Mouse (Mus musculus): ENCODE measurements around the gene Nek1. TPM values are rescaled to one million over a fixed set of nuclear protein-coding genes. Genes with fewer than 3 reads are reported as not detected.

Nek1 gene
- total and polyA plus RNA-seq, 2 experiments from 2014 or later, result 15.0 to 22.0 TPM

- DNase-seq (ENCODE audit: low spot score), result no peak
- Histone ChIP-seq H3K9ac (replicated peaks; ENCODE audit: low read length, poor library complexity, severe bottlenecking) (no peak overlapping the region), H3K36me3 (ENCODE audit: insufficient read depth, low read length) (peaks cover 7% of the 10 kb centered on the region), H3K4me2 (ENCODE audit: low read depth, low read length, poor library complexity, severe bottlenecking) (no peak overlapping the region), H3K9me3 (ENCODE audit: low read length) (no peaks in the 10 kb centered on the region), H3K4me1 (ENCODE audit: insufficient read depth, low read length) (no peaks in the 10 kb centered on the region), H3K27ac (ENCODE audit: low read depth, low read length) (no peak overlapping the region), H3K4me3 (ENCODE audit: low read depth, low read length) (no peak overlapping the region), H3K27me3 (ENCODE audit: insufficient read depth, low read length) (no peaks in the 10 kb centered on the region)
- no peak for ATAC-seq (ENCODE audit: low FRiP score)
- TF ChIP-seq CTCF (IDR thresholded peaks at IDR 0.05), result no peak
- 94% methylated on average over 4 of the region's 4 CpGs for WGBS
These were observed 117.5 kb downstream of the Nek1 start for GRCm38 (mm10) chr8:61110496-61110895.

- H3K9me3 ChIP-seq (ENCODE audit: low read length), result no peaks in the 10 kb centered on the region
- H3K27ac ChIP-seq (ENCODE audit: low read depth, low read length), result no peak overlapping the region
- 94% methylated on average over 4 of the region's 4 CpGs for WGBS
- no peak overlapping the region for H3K9ac ChIP-seq (replicated peaks; ENCODE audit: low read length, poor library complexity, severe bottlenecking)
- H3K4me2 ChIP-seq (ENCODE audit: low read depth, low read length, poor library complexity, severe bottlenecking), result no peak overlapping the region
- TF ChIP-seq CTCF (IDR thresholded peaks at IDR 0.05), result no peak
- ATAC-seq (ENCODE audit: low FRiP score) (no peak), DNase-seq (ENCODE audit: low spot score) (no peak)
- no peaks in the 10 kb centered on the region for H3K4me1 ChIP-seq (ENCODE audit: insufficient read depth, low read length)
- H3K36me3 ChIP-seq (ENCODE audit: insufficient read depth, low read length), result peaks cover 7% of the 10 kb centered on the region
- no peak overlapping the region for H3K4me3 ChIP-seq (ENCODE audit: low read depth, low read length)
- H3K27me3 ChIP-seq (ENCODE audit: insufficient read depth, low read length), result no peaks in the 10 kb centered on the region
These were observed 118.9 kb downstream of the Nek1 start for GRCm38 (mm10) chr8:61111940-61112339.

GRCm38 (mm10) chr8:61121631-61122030, 128.6 kb downstream of the Nek1 start:
- Histone ChIP-seq H3K9me3 (ENCODE audit: low read length) (no peaks in the 10 kb centered on the region), H3K4me1 (ENCODE audit: insufficient read depth, low read length) (no peaks in the 10 kb centered on the region), H3K4me2 (ENCODE audit: low read depth, low read length, poor library complexity, severe bottlenecking) (no peak overlapping the region), H3K9ac (replicated peaks; ENCODE audit: low read length, poor library complexity, severe bottlenecking) (no peak overlapping the region), H3K27me3 (ENCODE audit: insufficient read depth, low read length) (no peaks in the 10 kb centered on the region), H3K36me3 (ENCODE audit: insufficient read depth, low read length) (0 out of 2 replicates have a peak, but pooled peaks cover 6% of the 10 kb centered on the region), H3K4me3 (ENCODE audit: low read depth, low read length) (no peak overlapping the region), H3K27ac (ENCODE audit: low read depth, low read length) (no peak overlapping the region)
- ATAC-seq (ENCODE audit: low FRiP score) (no peak), DNase-seq (ENCODE audit: low spot score) (no peak)
- no peak for TF ChIP-seq CTCF (IDR thresholded peaks at IDR 0.05)
- 97% methylated on average over 1 of the region's 1 CpGs for WGBS

GRCm38 (mm10) chr8:61127299-61127861, 134.4 kb downstream of the Nek1 start:
- Histone ChIP-seq H3K27ac (ENCODE audit: low read depth, low read length) (no peak overlapping the region), H3K9ac (replicated peaks; ENCODE audit: low read length, poor library complexity, severe bottlenecking) (no peak overlapping the region), H3K4me1 (ENCODE audit: insufficient read depth, low read length) (no peaks in the 10 kb centered on the region), H3K4me2 (ENCODE audit: low read depth, low read length, poor library complexity, severe bottlenecking) (no peak overlapping the region), H3K36me3 (ENCODE audit: insufficient read depth, low read length) (no peaks in the 10 kb centered on the region), H3K4me3 (ENCODE audit: low read depth, low read length) (no peak overlapping the region), H3K27me3 (ENCODE audit: insufficient read depth, low read length) (no peaks in the 10 kb centered on the region), H3K9me3 (ENCODE audit: low read length) (no peaks in the 10 kb centered on the region)
- DNase-seq (ENCODE audit: low spot score) (no peak), ATAC-seq (ENCODE audit: low FRiP score) (no peak)
- 69% methylated on average over 2 of the region's 2 CpGs for WGBS
- TF ChIP-seq CTCF (IDR thresholded peaks at IDR 0.05), result no peak

GRCm38 (mm10) chr8:61132561-61133134, 139.7 kb downstream of the Nek1 start:
- no peak for TF ChIP-seq CTCF (IDR thresholded peaks at IDR 0.05)
- H3K27me3 ChIP-seq (ENCODE audit: insufficient read depth, low read length), result no peaks in the 10 kb centered on the region
- H3K27ac ChIP-seq (ENCODE audit: low read depth, low read length), result no peak overlapping the region
- no peaks in the 10 kb centered on the region for H3K36me3 ChIP-seq (ENCODE audit: insufficient read depth, low read length)
- H3K9me3 ChIP-seq (ENCODE audit: low read length), result no peaks in the 10 kb centered on the region
- DNase-seq (ENCODE audit: low spot score), result no peak
- H3K4me1 ChIP-seq (ENCODE audit: insufficient read depth, low read length), result no peaks in the 10 kb centered on the region
- no peak overlapping the region for H3K9ac ChIP-seq (replicated peaks; ENCODE audit: low read length, poor library complexity, severe bottlenecking)
- no peak for ATAC-seq (ENCODE audit: low FRiP score)
- no peak overlapping the region for H3K4me3 ChIP-seq (ENCODE audit: low read depth, low read length)
- no peak overlapping the region for H3K4me2 ChIP-seq (ENCODE audit: low read depth, low read length, poor library complexity, severe bottlenecking)
- WGBS, result 92% methylated on average over 4 of the region's 4 CpGs

- WGBS, result 43% methylated on average over 6 of the region's 6 CpGs
- H3K4me3 ChIP-seq (ENCODE audit: low read depth, low read length), result no peak overlapping the region
- no peaks in the 10 kb centered on the region for H3K4me1 ChIP-seq (ENCODE audit: insufficient read depth, low read length)
- H3K4me2 ChIP-seq (ENCODE audit: low read depth, low read length, poor library complexity, severe bottlenecking), result no peak overlapping the region
- no peaks in the 10 kb centered on the region for H3K27me3 ChIP-seq (ENCODE audit: insufficient read depth, low read length)
- DNase-seq (ENCODE audit: low spot score) (no peak), ATAC-seq (ENCODE audit: low FRiP score) (no peak)
- H3K9me3 ChIP-seq (ENCODE audit: low read length), result no peaks in the 10 kb centered on the region
- H3K9ac ChIP-seq (replicated peaks; ENCODE audit: low read length, poor library complexity, severe bottlenecking), result no peak overlapping the region
- no peak overlapping the region for H3K27ac ChIP-seq (ENCODE audit: low read depth, low read length)
- H3K36me3 ChIP-seq (ENCODE audit: insufficient read depth, low read length), result no peaks in the 10 kb centered on the region
- no peak for TF ChIP-seq CTCF (IDR thresholded peaks at IDR 0.05)
These were observed 148.9 kb downstream of the Nek1 start for GRCm38 (mm10) chr8:61141869-61142268.
